Mouse (Mus musculus): Measurements from ENCODE around the gene Olfr365.

Olfr365 gene

GRCm38 (mm10) chr2:37187898-37188297 is at the start of gene Olfr365:
Olfr365 (plus strand) TSS chr2:37188198.
- no peak for DNase-seq (ENCODE audit: low read depth, low spot score)

DNA sequence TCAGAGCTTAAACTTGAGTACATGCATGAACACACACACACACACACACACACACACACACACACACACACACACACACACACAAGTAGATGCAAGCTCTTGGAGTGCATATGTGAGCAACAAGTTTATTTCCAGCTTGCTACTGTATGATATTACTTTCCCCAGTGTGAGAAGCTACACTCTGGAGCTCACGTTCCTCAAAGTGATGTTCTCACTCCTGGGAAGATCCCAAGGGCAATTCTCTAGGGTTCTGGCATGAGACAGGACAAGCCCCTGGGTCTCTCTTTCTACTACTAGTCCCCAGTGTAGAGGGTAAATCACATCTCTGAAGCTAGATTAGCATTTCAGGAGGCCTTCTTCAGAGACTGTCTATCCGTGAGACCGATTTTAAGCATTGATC is 49.0 kb upstream of the Olfr365 start, which contains the start of gene Olfr364-ps1:
Gene Olfr364-ps1 (plus strand): TSS at position 301 of the 400 bp plus-strand sequence.
- no peak for DNase-seq (ENCODE audit: low read depth, low spot score)

DNA sequence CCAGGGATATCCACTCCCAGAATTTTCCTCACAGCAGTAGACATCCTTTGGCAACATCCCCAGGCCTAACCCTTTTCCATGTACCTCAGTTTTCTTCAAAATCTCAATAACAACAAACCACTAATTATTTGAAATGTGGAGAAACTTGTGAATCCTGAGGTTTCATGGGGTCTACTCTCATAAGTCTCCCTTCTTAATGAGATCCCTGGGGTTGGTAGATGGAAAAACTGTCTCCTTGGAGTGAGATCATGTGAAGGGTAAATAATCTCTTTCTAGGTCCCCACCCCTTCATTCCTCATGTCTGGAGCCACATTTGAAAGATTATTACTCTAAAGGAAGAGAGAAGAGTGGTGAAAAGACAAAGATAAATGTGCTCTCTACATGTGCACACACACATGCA is 23.3 kb downstream of the Olfr365 start, which contains the start of gene Olfr366:
Gene Olfr366 (plus strand): TSS at position 301 of the 400 bp plus-strand sequence.
- no peak for DNase-seq (ENCODE audit: low read depth, low spot score)

Data from WW6 (cell line).